Mouse (Mus musculus): ENCODE measurements at regions not wholly inside any gene's neighbourhood (a gene's known extent, or its start where the extent isn't known, plus 50 kb on each side); places are given as distances from the start of the nearest gene placed in this dataset.

GRCm38 (mm10) chr16:5374818-5375605 lies 119.2 kb upstream of the Eef2kmt start:
- no peak for DNase-seq (ENCODE audit: low spot score)

DNA sequence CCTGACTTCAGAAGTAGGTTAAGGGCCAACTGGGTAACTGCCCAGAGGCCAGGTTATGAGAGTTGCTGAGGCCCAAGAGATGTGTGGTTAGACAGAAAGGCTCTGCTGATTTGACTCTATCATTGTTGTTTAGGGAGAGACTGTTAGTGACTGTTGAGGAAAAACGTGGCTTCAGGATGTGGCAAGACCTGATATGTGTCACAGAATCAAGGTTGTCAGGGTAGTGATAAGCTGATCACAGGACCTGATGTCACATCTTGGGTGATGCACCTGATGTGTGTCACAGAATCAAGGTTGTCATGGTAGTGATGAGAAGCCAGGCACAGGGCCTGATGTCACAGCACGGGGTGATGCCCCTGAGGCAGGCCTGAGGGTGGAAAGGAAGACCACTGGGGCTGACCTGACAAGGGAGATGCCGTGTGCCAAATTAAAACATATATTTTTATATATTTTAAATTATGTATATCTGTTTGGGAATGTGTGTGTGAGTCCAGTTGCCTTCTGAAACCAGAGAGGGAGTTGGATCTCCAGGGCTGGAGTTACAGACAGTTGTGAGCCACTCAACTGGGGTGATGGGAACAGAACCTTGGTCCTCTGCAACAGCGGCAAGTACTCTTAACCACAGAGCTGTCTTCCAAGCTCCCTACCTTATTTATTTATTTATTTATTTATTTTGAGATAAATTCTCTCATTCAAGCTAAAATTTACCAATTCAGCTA lies 115.6 kb upstream of the Eef2kmt start:
- DNase-seq (ENCODE audit: low spot score), result no peak

GRCm38 (mm10) chr16:5370496-5370895 lies 114.7 kb upstream of the Eef2kmt start:
- DNase-seq (ENCODE audit: low spot score), result no peak

DNA sequence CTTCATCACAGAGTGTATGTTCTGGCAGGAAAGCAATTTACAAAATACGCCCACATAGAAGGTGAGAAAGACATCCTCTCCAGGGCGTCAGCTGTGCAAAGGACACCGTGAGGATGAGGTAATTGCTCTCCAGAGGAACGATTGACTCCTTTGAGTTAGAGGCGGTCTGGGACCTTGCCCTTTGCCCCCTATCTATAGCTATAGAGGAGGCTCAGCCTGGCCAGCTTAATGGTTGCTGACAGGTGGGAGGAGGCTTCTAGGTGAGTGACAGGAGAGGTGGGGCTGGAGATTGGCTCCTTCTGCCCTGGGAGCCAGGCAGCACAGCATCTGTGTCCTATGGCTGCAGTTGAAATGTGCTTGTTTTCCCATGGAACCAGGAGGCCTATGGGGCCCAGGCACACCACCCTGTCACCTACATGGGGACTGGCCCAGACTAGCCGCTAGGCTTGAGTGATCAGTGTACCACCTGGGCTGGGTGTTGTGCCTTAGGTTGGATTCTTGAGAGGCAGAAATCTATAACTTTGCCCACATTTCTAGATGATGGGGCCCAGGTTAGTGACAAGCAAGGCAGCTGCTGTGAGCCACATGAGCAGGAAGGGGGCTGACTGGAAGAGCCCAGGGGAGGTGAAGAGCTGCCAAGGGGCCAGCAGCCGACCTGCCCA lies 113.2 kb upstream of the Eef2kmt start:
- DNase-seq (ENCODE audit: low spot score), result no peak

GRCm38 (mm10) chr16:5368357-5368756 lies 112.6 kb upstream of the Eef2kmt start:
- no peak for DNase-seq (ENCODE audit: low spot score)

- no peak for DNase-seq (ENCODE audit: low spot score)
Measured at GRCm38 (mm10) chr16:5367581-5368119, 111.9 kb upstream of the Eef2kmt start.

DNA sequence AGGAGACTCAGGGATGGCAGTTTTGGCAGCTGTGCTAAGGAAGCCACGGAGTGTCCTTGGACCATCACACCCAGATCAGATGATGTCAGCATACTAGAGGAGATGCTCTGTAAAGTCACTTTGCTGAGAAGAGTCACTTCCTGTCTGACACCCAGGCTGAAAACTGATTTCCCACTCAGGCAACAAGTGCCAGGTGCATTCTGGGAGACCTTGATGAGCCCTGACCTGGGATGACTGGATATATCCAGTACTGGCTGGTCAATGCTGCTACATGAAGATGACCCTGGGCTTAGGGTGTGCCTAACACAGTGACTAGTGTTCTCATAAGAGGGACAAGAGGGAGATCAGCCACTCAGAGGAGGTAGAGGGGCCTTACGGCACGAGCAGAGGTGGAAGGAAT lies 110.2 kb upstream of the Eef2kmt start:
- DNase-seq (ENCODE audit: low spot score), result no peak

- no peak for DNase-seq (ENCODE audit: low spot score)
Measured at GRCm38 (mm10) chr16:5363007-5363570, 107.3 kb upstream of the Eef2kmt start.

DNA sequence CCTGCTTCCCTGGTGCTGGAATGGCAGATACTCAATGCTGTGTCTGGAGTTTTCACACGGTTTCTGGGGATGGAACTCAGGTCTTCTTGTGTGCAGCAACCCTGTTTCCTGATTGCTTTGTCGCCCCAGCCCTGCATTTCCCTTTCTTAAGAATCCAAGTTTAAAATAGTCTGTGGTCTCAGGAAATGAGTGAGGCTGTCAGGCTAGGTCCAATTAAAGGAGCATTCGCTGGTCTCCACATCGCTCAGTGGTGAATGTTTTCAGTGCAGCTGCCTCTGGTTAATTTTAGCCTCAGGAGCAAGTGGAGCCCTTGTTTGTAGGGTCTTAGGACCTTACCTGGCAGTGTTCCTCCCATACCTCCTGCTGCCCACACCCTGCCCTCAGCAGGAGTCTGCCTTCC lies 103.4 kb upstream of the Eef2kmt start:
- no peak for DNase-seq (ENCODE audit: low spot score)

DNA sequence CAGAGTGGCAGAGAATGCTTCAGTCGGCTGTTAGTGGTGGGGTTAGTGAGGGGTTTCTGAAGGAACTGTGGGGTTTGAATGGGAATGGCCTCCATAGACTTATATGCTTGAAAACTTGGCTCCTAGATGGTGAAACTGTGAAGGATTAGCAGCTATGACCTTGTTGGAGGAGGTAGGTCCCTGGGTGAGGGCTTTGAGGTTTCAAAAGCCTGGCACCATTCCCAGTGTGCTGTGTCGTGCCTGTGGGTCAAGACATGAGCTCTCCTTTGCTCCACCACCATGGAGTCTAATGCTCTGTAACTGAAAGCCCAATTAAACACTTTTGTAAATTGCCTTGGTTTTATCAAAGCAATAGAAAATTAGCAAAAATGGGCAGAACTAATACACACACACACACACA lies 98.1 kb upstream of the Eef2kmt start:
- DNase-seq (ENCODE audit: low spot score), result no peak

GRCm38 (mm10) chr16:5351890-5352571 lies 96.2 kb upstream of the Eef2kmt start:
- no peak for DNase-seq (ENCODE audit: low spot score)

GRCm38 (mm10) chr16:5347151-5347550 lies 91.4 kb upstream of the Eef2kmt start:
- no peak for DNase-seq (ENCODE audit: low spot score)

DNA sequence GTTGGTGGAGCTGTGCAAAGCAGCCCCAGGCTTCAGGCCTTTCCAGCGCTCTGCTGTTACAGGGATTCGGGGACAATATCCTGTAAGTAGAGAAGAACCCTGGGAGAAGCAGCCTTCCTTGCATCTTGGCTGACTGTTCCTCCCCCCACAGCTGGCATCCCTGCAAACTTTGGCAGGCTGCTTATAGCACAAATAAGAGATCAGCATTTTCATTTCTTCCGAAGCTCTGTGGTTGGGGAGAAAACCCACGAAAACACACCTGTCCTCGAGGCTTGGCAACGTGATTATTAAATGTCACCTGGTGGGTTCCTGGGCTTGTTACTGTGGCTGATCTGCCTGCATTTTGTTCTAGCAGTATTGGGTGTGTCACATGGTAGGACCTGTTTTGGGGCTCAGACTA lies 86.5 kb upstream of the Eef2kmt start:
- DNase-seq (ENCODE audit: low spot score), result peak; percentile 46

DNA sequence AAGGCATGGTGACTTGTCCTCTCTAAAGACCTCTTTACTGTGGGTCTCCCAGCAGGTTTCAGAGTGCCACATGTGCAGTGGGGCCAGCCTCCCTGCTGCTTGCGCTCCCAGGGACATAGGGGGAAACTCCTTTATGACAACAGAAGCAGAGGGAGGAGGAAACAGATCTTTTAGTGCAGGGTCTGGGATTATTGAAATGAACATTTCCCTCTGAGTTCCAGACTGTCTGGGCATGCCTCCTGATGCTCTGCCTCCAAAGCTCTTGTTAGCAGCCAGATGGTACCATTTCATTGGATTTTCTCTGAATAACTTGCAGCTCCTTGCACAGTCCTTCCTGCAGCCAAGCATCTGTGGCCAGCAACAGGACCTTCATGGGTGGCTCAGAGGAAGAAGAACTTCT lies 60.5 kb upstream of the Eef2kmt start:
- peak; percentile 11 for DNase-seq (ENCODE audit: low spot score)

GRCm38 (mm10) chr16:5313261-5313660 lies 57.5 kb upstream of the Eef2kmt start:
- DNase-seq (ENCODE audit: low spot score), result no peak

- no peak for DNase-seq (ENCODE audit: low spot score)
Measured at GRCm38 (mm10) chr16:5311456-5311855, 55.7 kb upstream of the Eef2kmt start.

GRCm38 (mm10) chr16:5310736-5311135 lies 55.0 kb upstream of the Eef2kmt start:
- no peak for DNase-seq (ENCODE audit: low spot score)

- DNase-seq (ENCODE audit: low spot score), result no peak
Measured at GRCm38 (mm10) chr16:5307761-5308160, 52.0 kb upstream of the Eef2kmt start.

GRCm38 (mm10) chr16:5307249-5307605 lies 51.4 kb upstream of the Eef2kmt start:
- DNase-seq (ENCODE audit: low spot score), result no peak

- DNase-seq (ENCODE audit: low spot score), result peak; percentile 91
Measured at GRCm38 (mm10) chr16:5306588-5307248, 50.9 kb upstream of the Eef2kmt start.
